Mouse (Mus musculus) lung, embryonic 14.5 days (tissue): ENCODE results near the gene Olfr1311. TPM values are rescaled to one million over a fixed set of nuclear protein-coding genes. Genes with fewer than 3 reads are reported as not detected.
"Not testable (repeated sequence)": the region's sequence is repeated elsewhere in the genome, so short reads cannot be mapped to it uniquely, and the experiment has no call there.

Experiments
- ATAC-seq: fragments of 200-750 bp; cut with Nextera tagmentation; 2 replicates; pipeline ENCODE4 v1.8.0; 2017; ENCODE audit warnings: mild to moderate bottlenecking, moderate TSS enrichment, moderate library complexity; ENCODE audit not compliant: insufficient read depth
- DNase-seq: peaks from one replicate; pipeline ENCODE4 v3.0.0-alpha.2; 2015
- H3K27ac ChIP-seq: fragments of 300-500 bp; sonication (generic); 2 replicates; pipeline ENCODE4 v1.5.1; 2014; ENCODE audit warnings: low read depth, mild to moderate bottlenecking, moderate library complexity
- H3K27me3 ChIP-seq: fragments of 300-500 bp; sonication (generic); 2 replicates; pipeline ENCODE4 v1.6.1; 2014; ENCODE audit warnings: low read length, control low read depth; ENCODE audit not compliant: insufficient read depth
- H3K36me3 ChIP-seq: fragments of 300-500 bp; sonication (generic); 2 replicates; pipeline ENCODE4 v1.6.1; 2014; ENCODE audit warnings: control low read depth; ENCODE audit not compliant: insufficient read depth
- H3K4me1 ChIP-seq: fragments of 300-500 bp; sonication (generic); 2 replicates; pipeline ENCODE4 v1.6.1; 2014; ENCODE audit warnings: antibody characterized with exemption, control low read depth; ENCODE audit not compliant: insufficient read depth
- H3K4me2 ChIP-seq: fragments of 300-500 bp; sonication (generic); 2 replicates; pipeline ENCODE4 v1.6.1; 2014; ENCODE audit warnings: mild to moderate bottlenecking
- H3K4me3 ChIP-seq: fragments of 300-500 bp; sonication (generic); 2 replicates; pipeline ENCODE4 v1.5.1; 2014; ENCODE audit warnings: low read depth, low read length
- H3K9ac ChIP-seq: fragments of 300-500 bp; sonication (generic); 2 replicates; pipeline ENCODE4 v1.6.1; 2014
- H3K9me3 ChIP-seq: fragments of 300-500 bp; sonication (generic); 2 replicates; pipeline ENCODE4 v1.6.1; 2016; ENCODE audit warnings: low read depth, low read length, control low read depth
- CTCF ChIP-seq: IDR thresholded peaks from 2 replicates; pipeline ENCODE4 v1.5.1; 2016; ENCODE audit warnings: antibody characterized with exemption, low read depth
- WGBS: fragments of 180-500 bp; shearing (Covaris S2); extraction: QIAGEN DNeasy Blood & Tissue Kit; methylation state at CpG from one replicate; pipeline ENCODE4 v1.1.7; 2014; 5-methylcytosine and 5-hydroxymethylcytosine counted together
- polyA plus RNA-seq: library from polyadenylated mRNA; unstranded; fragments of >200 nt; fragmentation: Nextera tagmentation; extraction: Ambion mirVana; gene quantifications from 2 replicates; pipeline ENCODE4 v1.2.1, GENCODE M21; 2014

Olfr1311 gene
- polyA plus RNA-seq: not detected in 2 replicates

GRCm38 (mm10) chr2:112024312-112024711 lies at the start of gene Olfr1311:
Gene Olfr1311, minus strand, starts transcription at chr2:112024412.
- DNase-seq: no peak
- Histone ChIP-seq H3K9me3 (no peaks in the 10 kb centered on the region), H3K36me3 (no peaks in the 10 kb centered on the region), H3K4me2 (no peak within 1 kb of the TSS), H3K27me3 (no peaks in the 10 kb centered on the region), H3K27ac (no peak within 1 kb of the TSS), H3K4me1 (no peaks in the 10 kb centered on the region), H3K4me3 (no peak within 1 kb of the TSS), H3K9ac (no peak within 1 kb of the TSS)
- no peak for ATAC-seq
- TF ChIP-seq CTCF: no peak
- WGBS: 85% methylated on average over 2 of the region's 2 CpGs

GRCm38 (mm10) chr2:112050138-112050537 lies 25.9 kb upstream of the Olfr1311 start, which contains the start of gene Olfr1312:
Gene Olfr1312, minus strand, starts transcription at chr2:112050238.
- 30% methylated on average over 1 of the region's 1 CpGs for WGBS
- no peaks in the 10 kb centered on the region for H3K36me3 ChIP-seq
- H3K9ac ChIP-seq: no peak within 1 kb of the TSS
- no peak within 1 kb of the TSS for H3K4me3 ChIP-seq
- DNase-seq: no peak
- no peak within 1 kb of the TSS for H3K27ac ChIP-seq
- no peaks in the 10 kb centered on the region for H3K27me3 ChIP-seq
- H3K4me2 ChIP-seq: no peak within 1 kb of the TSS
- TF ChIP-seq CTCF: no peak
- no peaks in the 10 kb centered on the region for H3K4me1 ChIP-seq
- H3K9me3 ChIP-seq: no peaks in the 10 kb centered on the region
- no peak for ATAC-seq

- not testable (repeated sequence) for H3K9ac ChIP-seq, H3K4me2 ChIP-seq, DNase-seq, H3K27me3 ChIP-seq, H3K4me1 ChIP-seq, H3K4me3 ChIP-seq, H3K27ac ChIP-seq, ATAC-seq, H3K9me3 ChIP-seq, H3K36me3 ChIP-seq
- WGBS: 44% methylated on average over 6 of the region's 6 CpGs
Observed at GRCm38 (mm10) chr2:112026971-112027370, 2.8 kb upstream of the Olfr1311 start.

- DNase-seq: no peak
- ATAC-seq: no peak
- H3K4me2 ChIP-seq: no peak overlapping the region
- no peaks in the 10 kb centered on the region for H3K27me3 ChIP-seq
- H3K4me1 ChIP-seq: no peaks in the 10 kb centered on the region
- 78% methylated on average over 3 of the region's 3 CpGs for WGBS
- H3K36me3 ChIP-seq: no peaks in the 10 kb centered on the region
- no peak overlapping the region for H3K27ac ChIP-seq
- H3K9me3 ChIP-seq: no peaks in the 10 kb centered on the region
- no peak for TF ChIP-seq CTCF
- H3K9ac ChIP-seq: no peak overlapping the region
- no peak overlapping the region for H3K4me3 ChIP-seq
Observed at GRCm38 (mm10) chr2:112014900-112015299, 9.3 kb downstream of the Olfr1311 start.

GRCm38 (mm10) chr2:112012608-112013007 lies 11.6 kb downstream of the Olfr1311 start, which contains the start of gene Olfr1310:
Gene Olfr1310, minus strand, starts transcription at chr2:112012708.
- H3K9me3 ChIP-seq: no peaks in the 10 kb centered on the region
- ATAC-seq (no peak), DNase-seq (no peak)
- H3K27me3 ChIP-seq: no peaks in the 10 kb centered on the region
- no peaks in the 10 kb centered on the region for H3K36me3 ChIP-seq
- H3K9ac ChIP-seq: no peak within 1 kb of the TSS
- H3K4me3 ChIP-seq: no peak within 1 kb of the TSS
- no peak within 1 kb of the TSS for H3K4me2 ChIP-seq
- H3K4me1 ChIP-seq: no peaks in the 10 kb centered on the region
- no peak for TF ChIP-seq CTCF
- H3K27ac ChIP-seq: no peak within 1 kb of the TSS

- no peaks in the 10 kb centered on the region for H3K9me3 ChIP-seq
- H3K4me3 ChIP-seq: no peak within 1 kb of the TSS
- no peak within 1 kb of the TSS for H3K27ac ChIP-seq
- H3K27me3 ChIP-seq: no peaks in the 10 kb centered on the region
- TF ChIP-seq CTCF: no peak
- DNase-seq: no peak
- no peak within 1 kb of the TSS for H3K9ac ChIP-seq
- no peaks in the 10 kb centered on the region for H3K4me1 ChIP-seq
- WGBS: 48% methylated on average over 1 of the region's 1 CpGs
- H3K36me3 ChIP-seq: no peaks in the 10 kb centered on the region
- H3K4me2 ChIP-seq: no peak within 1 kb of the TSS
- no peak for ATAC-seq
Observed at GRCm38 (mm10) chr2:111990181-111990580, 34.0 kb downstream of the Olfr1311 start, which contains the start of gene Olfr1309. Gene Olfr1309, minus strand, starts transcription at chr2:111990281.

Other genes starting within 250 kb of the Olfr1311 start
- gene Olfr1302, start 247.0 kb downstream of the Olfr1311 start, polyA plus RNA-seq: not detected in 2 replicates
- gene Olfr1303, start 204.1 kb downstream of the Olfr1311 start, polyA plus RNA-seq: not detected in 2 replicates
- not detected in 2 replicates for gene Olfr1305, start 147.3 kb downstream of the Olfr1311 start, polyA plus RNA-seq
- gene Olfr1306, start 108.1 kb downstream of the Olfr1311 start, polyA plus RNA-seq: not detected in 2 replicates
- gene Olfr1307, start 75.0 kb downstream of the Olfr1311 start, polyA plus RNA-seq: not detected in 2 replicates
- not detected in 2 replicates for gene Olfr1308, start 59.5 kb downstream of the Olfr1311 start, polyA plus RNA-seq
- not detected in 2 replicates for gene Olfr1309, start 34.1 kb downstream of the Olfr1311 start, polyA plus RNA-seq
- not detected in 2 replicates for gene Olfr1310, start 11.7 kb downstream of the Olfr1311 start, polyA plus RNA-seq
- gene Olfr1312, start 25.8 kb upstream of the Olfr1311 start, polyA plus RNA-seq: not detected in 2 replicates
- gene Olfr1313, start 53.4 kb upstream of the Olfr1311 start, polyA plus RNA-seq: not detected in 2 replicates
- gene Olfr1314, start 72.4 kb upstream of the Olfr1311 start, polyA plus RNA-seq: not detected in 2 replicates
- not detected in 2 replicates for gene Olfr1315-ps1, start 91.0 kb upstream of the Olfr1311 start, polyA plus RNA-seq
- gene Olfr1316, start 110.6 kb upstream of the Olfr1311 start, polyA plus RNA-seq: not detected in 2 replicates
- not detected in 2 replicates for gene Olfr1317, start 115.9 kb upstream of the Olfr1311 start, polyA plus RNA-seq
- not detected in 2 replicates for gene Olfr1318, start 129.8 kb upstream of the Olfr1311 start, polyA plus RNA-seq
- gene Lpcat4, start 215.1 kb upstream of the Olfr1311 start, polyA plus RNA-seq: 19.3 TPM in 2 replicates
- gene Nutm1, start 234.9 kb upstream of the Olfr1311 start, polyA plus RNA-seq: 0.11 TPM in 2 replicates
- gene Nop10, start 237.5 kb upstream of the Olfr1311 start, polyA plus RNA-seq: 187 and 196 TPM in 2 replicates
- 11.6 and 11.9 TPM in 2 replicates for gene Slc12a6, start 241.4 kb upstream of the Olfr1311 start, polyA plus RNA-seq
- not detected in 2 replicates for gene Gm21985, start 241.9 kb upstream of the Olfr1311 start, polyA plus RNA-seq